Mouse (Mus musculus) urinary bladder, postnatal 14 days (tissue): ENCODE data around the gene Slc7a11.

Source experiments
- DNase-seq: peaks from one replicate; pipeline ENCODE4 v3.0.0; 2021; ENCODE audit warnings: low spot score

The Slc7a11 gene

GRCm38 (mm10) chr3:50138319-50138718 is 305.1 kb downstream of the Slc7a11 start:
- no peak for DNase-seq

GRCm38 (mm10) chr3:50132204-50132603 is 311.2 kb downstream of the Slc7a11 start:
- DNase-seq: no peak

DNA sequence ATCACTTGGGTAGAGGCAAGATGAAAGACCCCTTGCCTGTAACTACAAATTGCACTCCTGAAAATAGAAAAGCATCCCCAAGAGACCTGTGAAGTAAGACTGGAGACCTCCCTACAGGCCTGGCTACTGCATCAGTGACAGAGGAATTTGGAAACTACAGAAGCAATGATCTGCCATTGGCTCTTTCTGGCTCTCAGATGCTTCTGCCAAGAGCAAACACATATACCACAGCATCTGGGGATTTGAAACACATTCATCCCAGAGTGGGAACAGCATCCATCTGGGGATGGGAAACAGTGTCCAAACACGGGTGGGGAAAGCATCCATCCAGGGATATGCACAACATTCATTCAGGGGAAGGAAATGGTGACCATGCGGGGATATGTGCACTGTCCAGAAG is 313.1 kb downstream of the Slc7a11 start:
- no peak for DNase-seq

GRCm38 (mm10) chr3:50121001-50121400 is 322.4 kb downstream of the Slc7a11 start:
- no peak for DNase-seq

DNA sequence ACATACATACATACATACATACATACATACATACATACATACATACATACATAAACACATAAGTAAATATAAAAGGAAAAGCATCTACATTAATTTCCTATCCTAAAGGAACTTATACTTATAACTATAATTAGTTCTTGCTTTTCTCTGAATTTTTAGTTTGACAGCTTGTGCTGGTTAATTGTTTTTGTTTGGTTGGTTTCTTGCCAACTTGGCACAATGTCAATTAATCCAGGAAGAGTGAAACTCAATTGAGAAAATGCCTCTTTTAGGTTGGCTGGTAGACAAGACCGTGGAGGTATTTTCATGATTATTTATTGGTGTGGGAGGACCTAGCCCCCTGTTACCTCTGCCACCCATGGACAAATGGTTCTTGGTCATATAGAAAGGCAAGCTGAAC is 327.1 kb downstream of the Slc7a11 start:
- DNase-seq: no peak

- DNase-seq: no peak
Measured at GRCm38 (mm10) chr3:50105509-50105908, 337.9 kb downstream of the Slc7a11 start.

GRCm38 (mm10) chr3:50094404-50095092 is 348.9 kb downstream of the Slc7a11 start:
- DNase-seq: no peak

DNA sequence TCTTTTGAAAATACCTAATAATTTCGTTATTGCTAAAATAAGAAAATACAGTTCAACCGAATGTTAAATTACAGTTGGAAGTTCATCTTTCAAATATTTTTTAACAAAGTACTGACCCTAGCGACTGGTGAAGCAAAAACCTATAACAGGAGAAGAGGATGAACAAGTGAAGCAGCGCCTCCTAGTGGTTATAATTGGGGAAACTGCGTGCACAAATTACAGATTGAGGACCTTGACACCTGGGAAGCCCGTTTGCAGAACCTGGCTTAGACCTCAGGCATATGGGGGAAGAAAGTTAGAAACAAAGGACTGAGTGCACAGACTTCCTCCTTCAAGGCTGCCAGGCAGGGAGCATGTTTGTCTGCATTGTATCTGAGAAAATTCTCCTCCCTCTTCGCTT is 366.4 kb downstream of the Slc7a11 start:
- DNase-seq: peak; percentile 69

DNA sequence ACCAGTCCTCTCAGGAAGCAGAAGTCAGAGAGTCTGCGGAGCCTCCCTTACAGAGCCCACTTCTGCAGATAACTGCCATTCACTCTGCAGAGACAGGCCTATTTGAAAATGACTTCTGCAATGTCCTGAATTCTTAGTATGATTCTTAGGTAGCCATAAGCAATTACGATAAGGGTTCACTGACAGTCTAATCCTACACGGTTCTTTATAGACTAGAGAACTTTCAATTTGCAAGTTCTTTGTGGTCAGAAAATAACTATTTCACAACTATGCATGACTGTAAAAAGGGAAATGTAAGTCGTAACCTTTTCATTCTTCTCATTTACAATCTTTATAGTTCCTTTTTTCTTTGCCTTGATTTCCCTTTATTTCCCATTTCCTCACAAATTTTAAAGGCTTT is 380.0 kb downstream of the Slc7a11 start:
- DNase-seq: no peak

- DNase-seq: no peak
Measured at GRCm38 (mm10) chr3:50044666-50045065, 398.7 kb downstream of the Slc7a11 start.

- no peak for DNase-seq
Measured at GRCm38 (mm10) chr3:50044160-50044559, 399.3 kb downstream of the Slc7a11 start.

DNA sequence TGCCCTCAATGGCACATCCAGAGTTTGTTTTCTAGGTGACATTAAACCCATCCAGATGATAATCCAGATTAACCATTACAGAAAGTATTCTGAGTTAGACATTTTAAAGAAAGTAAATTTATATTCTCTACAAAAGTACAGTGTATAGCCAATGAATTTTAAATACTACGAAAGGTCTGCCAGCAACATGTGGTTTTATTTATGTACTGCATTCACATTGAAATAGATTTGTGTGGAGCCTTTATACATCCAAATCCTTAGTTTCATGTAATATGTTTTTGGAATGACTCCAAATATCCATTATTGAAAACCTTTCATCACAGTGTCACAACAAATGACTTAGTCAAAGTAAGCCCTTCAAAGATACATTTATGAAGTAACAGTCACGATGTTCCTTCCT is 402.3 kb downstream of the Slc7a11 start:
- no peak for DNase-seq

GRCm38 (mm10) chr3:50035875-50036528 is 407.4 kb downstream of the Slc7a11 start:
- DNase-seq: no peak

- DNase-seq: no peak
Measured at GRCm38 (mm10) chr3:50033325-50033724, 410.1 kb downstream of the Slc7a11 start.

DNA sequence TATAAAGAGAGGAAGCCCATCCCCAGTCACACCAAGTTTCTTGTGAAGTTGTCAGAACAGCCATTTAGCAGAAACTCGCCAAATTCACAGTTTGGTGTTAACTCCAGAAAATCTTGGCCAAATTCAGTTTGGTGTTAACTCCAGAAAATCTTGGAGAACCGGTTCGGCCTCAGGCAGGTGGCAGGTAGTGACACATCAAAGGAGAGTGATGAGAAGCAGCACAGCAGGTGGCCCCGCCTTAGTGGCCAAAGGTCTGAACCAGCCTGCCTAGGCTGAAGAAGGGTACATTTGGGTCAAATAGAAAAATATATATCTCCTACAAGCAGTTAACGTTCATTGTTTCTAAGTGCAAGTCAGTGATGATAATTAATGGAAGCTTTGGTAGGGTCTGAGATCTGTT is 417.4 kb downstream of the Slc7a11 start:
- DNase-seq: peak; percentile 28

GRCm38 (mm10) chr3:50014396-50014795 is 429.0 kb downstream of the Slc7a11 start:
- DNase-seq: no peak

DNA sequence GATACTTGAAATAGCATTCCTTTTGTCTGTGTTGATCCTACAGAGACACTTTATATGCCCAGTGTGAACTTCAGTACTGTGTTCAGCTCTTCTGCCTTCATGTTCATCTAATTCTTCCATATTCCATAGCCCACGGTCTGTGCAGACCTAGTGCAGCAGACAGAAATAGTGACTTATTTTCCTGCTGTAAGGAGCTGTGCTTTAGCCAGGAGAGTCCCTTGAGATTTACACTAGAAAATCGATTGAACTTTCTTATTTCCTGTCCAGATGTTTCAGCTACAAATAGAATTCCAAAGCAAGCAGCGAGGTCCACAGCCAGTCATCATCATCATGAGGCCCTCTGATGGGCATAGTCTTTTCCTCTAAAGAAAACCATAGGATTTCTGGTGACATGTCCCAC is 431.4 kb downstream of the Slc7a11 start:
- DNase-seq: no peak

DNA sequence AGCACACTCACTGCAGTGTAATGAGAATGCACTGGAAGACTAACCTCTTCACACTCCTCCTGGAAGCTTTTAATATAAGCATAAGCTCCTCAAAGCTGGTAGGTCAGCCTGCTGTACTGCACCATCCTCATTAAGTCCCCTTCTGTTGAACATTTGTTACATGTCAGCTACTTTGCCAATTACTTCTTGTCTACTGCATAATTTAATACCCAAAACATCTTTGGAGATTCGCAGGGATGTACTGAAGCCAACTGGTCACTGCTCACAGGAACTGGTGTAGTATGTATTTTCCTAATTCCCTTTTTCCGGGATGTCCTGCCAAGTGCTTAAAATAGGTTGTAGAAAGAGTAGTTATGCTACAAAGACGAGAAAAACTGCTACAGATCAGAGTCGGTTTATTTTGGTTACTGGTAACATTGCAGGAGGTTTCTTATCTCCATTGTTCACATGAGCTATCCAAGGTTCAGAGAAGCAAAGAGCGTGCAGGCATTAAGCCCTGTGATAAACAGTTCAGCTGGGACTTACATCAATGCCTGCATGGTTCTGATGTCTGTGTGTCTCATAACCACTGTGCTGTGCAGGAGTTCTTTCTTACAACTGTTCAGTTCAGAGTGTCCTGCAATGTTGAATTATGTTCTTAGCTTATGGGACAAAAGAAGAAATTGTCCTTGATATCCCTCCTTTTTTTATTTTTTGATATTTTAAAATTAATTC is 439.3 kb downstream of the Slc7a11 start:
- no peak for DNase-seq

- DNase-seq: no peak
Measured at GRCm38 (mm10) chr3:50002067-50002466, 441.3 kb downstream of the Slc7a11 start.

DNA sequence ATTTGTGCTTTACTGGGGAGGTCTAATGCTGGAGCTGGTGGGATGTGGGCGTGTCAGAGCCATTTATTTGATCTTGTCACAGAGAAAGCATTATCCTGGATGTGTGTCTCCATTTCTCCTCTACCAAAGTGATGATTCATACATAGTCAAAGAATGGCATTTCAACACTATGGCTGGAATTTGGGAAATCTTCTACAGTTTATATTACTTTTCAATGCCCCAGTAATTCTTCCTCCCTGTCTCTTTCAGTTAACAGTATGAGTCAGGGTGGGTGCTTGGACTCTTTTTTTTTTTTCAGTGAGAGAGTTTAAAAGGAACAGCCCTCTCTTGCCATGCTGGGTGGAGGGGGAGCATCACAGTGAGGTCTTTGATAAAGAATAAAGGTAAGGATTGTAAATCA is 441.8 kb downstream of the Slc7a11 start:
- DNase-seq: no peak

DNA sequence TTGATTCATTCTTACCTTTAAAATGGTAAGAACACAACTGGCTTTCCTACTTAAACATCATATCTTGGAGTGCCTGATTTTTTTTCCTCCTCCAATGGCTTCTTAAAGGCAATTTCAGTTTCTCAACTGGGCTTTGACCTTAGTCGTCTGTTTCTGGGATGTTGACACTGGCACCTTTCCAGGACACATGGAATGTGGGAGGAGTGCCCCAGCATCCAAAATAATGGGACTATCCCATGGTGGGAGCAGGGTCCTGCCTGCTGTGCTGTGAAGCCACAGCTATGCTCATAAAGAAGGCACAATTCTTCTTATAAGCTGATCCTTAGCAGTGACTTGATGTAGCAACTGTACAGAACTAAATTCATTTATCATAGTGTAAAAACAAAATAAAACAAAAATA is 450.5 kb downstream of the Slc7a11 start:
- DNase-seq: no peak

DNA sequence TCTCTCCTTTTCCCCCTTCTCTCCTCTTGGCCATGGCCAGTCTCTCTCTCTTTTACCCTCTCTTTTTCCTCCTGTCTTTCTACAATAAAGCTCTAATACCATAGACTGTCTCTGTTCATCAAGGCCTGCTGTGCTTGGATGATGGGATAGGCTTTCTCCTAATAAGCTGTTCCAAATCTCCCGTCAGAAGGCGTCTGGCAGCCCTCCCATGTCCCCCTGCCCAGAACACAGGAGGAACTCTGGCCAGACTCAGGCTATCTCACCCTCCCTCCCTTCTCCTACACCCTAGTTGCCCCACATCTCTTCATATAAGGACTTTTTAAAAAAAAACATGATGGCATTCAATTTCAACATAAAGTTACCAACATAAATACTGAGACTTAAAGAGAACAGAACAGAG is 456.2 kb downstream of the Slc7a11 start:
- DNase-seq: no peak

DNA sequence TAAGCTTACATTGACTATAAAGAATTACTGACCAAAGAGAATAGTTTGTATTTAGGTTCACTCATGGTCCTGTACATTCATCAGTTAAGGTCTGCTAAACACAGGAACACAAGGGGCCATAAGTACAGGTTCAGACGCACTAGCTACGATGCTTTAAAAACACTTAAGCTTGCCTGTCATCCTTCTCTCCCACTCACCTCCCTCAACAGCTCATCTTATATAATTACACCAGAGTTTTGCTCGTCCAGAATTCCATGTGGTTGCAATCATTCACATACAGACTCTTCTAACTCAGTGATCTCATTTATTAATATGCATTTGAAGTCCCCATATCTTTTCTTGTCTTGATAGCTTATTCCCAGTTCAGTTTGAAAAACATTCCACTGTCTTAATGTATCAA is 458.6 kb downstream of the Slc7a11 start:
- no peak for DNase-seq
